ENCODE assay signal across 8 mouse cellular contexts in the genomic region with DNA sequence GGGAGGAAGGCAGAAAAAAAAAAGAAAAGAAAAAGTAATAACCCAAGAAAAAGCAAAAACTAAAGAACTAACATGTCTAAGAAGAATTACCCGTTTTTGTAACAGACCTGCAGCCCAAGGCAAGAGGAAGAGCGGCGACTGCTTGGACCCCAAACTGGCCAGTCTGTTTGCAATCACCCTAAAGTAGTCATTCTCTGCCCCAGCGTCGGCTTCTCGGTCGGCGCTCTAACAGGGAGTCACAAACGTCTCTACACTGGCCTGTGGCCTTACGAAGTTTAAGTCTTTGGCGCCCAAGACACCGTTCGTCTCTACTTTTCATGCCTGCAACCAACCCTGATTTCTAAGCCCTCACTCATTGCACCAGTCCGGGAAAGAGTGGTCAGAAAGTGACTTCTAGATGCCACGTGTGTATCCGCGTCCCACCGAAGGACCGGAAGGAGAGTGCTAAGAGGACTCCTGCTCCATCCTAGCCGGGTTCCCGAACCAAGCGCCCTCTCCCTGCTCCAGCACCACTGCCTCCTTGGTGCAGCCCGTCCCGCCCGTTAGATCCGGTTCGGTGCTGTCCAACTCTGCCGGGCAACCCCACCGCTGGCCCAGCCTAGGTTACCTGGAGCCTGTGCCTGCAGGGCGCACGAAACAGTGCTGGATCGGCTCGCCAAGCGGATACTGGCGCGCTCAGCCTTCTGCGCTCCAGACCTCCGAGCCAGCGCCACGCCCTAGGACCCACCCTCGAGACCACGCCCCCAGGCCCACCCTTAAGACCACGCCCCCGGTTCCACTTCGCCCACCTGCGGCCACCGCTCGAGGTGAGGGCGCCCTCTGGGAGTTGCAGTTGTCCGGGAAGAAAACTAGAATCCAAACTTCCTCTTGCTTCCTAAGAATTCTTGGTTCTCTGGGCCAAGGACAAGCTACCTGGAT. TPM values are rescaled to one million over a fixed set of nuclear protein-coding genes. Genes with fewer than 3 reads are reported as not detected.
DNase-seq lines count a peak whose midpoint lies in the region; ATAC-seq and TF ChIP-seq lines count a peak whose summit lies in the region.

No protein-coding gene starts in this region.

- H3K9ac ChIP-seq in ES-Bruce4 (ENCODE audit: low read depth, poor library complexity, severe bottlenecking) = peak overlapping the region; percentile 43

- H3K4me3 ChIP-seq in ES-Bruce4 (ENCODE audit: low read depth, low read length) = peak overlapping the region; percentile 95

- H3K9me3 ChIP-seq in ES-Bruce4 (replicated peaks; ENCODE audit: control insufficient read depth, insufficient read depth, low read length, poor library complexity, severe bottlenecking) = no peaks in the 10 kb centered on the region

- ATAC-seq in erythroid progenitor cell, adult 5-6 weeks (replicated peaks; ENCODE audit: low FRiP score, poor library complexity, severe bottlenecking) = peak; percentile 85
- ATAC-seq in megakaryocyte progenitor cell, adult 5-6 weeks (replicated peaks; ENCODE audit: poor library complexity) = peak; percentile 54

- DNase-seq in c-Kit-negative CD71-positive TER-119-positive erythroid progenitor cells, embryonic 14.5 days (ENCODE audit: low read depth, low spot score) = peak; percentile 66
- peak; percentile 51 for DNase-seq in heart, postnatal 25 days (ENCODE audit: low spot score)
- DNase-seq in kidney, postnatal 4 days = peak; percentile 90 to 93
- peak; percentile 86 to 94 for DNase-seq in spleen, adult 18-20 months
- no peak for DNase-seq in layer of hippocampus, postnatal 14 days (ENCODE audit: low spot score in 2 of 2)

- TF ChIP-seq CTCF in ES-Bruce4 (IDR thresholded peaks at IDR 0.05; ENCODE audit: low read depth, low read length) = peak; percentile 43

- H3K36me3 ChIP-seq in ES-Bruce4 (ENCODE audit: control insufficient read depth, insufficient read depth, low read length, poor library complexity, severe bottlenecking) = no peaks in the 10 kb centered on the region

- H3K27me3 ChIP-seq in ES-Bruce4 (ENCODE audit: control insufficient read depth, insufficient read depth, low read length, poor library complexity, severe bottlenecking) = no peaks in the 10 kb centered on the region

- peak; percentile 74 for TF ChIP-seq POLR2A in ES-Bruce4 (IDR thresholded peaks at IDR 0.05; ENCODE audit: insufficient read depth, low read length)

- intact Hi-C loops in heart, postnatal 25 days (cut with DNase I) = loop anchor here (2.0 to 10.0 kb wide), 2 partner anchors 131 to 193 kb away; no protein-coding TSS in a partner anchor

- no peaks in the 10 kb centered on the region for H3K4me1 ChIP-seq in ES-Bruce4 (ENCODE audit: control insufficient read depth, insufficient read depth, low read length)

- H3K27ac ChIP-seq in ES-Bruce4 (ENCODE audit: insufficient read depth, low read length) = no peak overlapping the region

- TF ChIP-seq EP300 in ES-Bruce4 (IDR thresholded peaks at IDR 0.05; ENCODE audit: insufficient read depth, low read depth, low read length) = peak; percentile 31; the same call in 1 of the 2 replicates

RNA-seq across cellular contexts. Expression of gene Gcnt1, which starts 16.4 kb away (rescaled TPM):
- 24.0 and 27.3 TPM in 2 replicates for polyA plus RNA-seq in ES-Bruce4 (2011; ENCODE audit: insufficient read depth, insufficient read length, low read depth, missing spikeins)
- total RNA-seq in erythroid progenitor cell, adult 5-6 weeks (2015; ENCODE audit: low replicate concordance) = 132 TPM in 2 replicates
- 137 and 158 TPM in 2 replicates for total RNA-seq in erythroid progenitor cell, adult 5-6 weeks (2017; ENCODE audit: low replicate concordance)
- 10 to 100 TPM; 13.5 to 15.6 TPM for total RNA-seq in heart, postnatal 25 days (2021)
- 19.3 and 21.9 TPM in 2 replicates for total RNA-seq in megakaryocyte progenitor cell, adult 5-6 weeks (2015)
- total RNA-seq in megakaryocyte progenitor cell, adult 5-6 weeks (2017) = 25.9 and 26.1 TPM in 2 replicates
- total RNA-seq in layer of hippocampus, postnatal 14 days (2021) = 1 to 10 TPM; 1.8 to 3.7 TPM

RNA-seq across cellular contexts. Expression of gene Rfk, which starts 37.6 kb away (rescaled TPM):
- 38.6 and 52.9 TPM in 2 replicates for polyA plus RNA-seq in ES-Bruce4 (2011; ENCODE audit: insufficient read depth, insufficient read length, low read depth, missing spikeins)
- total RNA-seq in erythroid progenitor cell, adult 5-6 weeks (2015; ENCODE audit: low replicate concordance) = 32.3 and 39.6 TPM in 2 replicates
- 18.0 and 18.3 TPM in 2 replicates for total RNA-seq in erythroid progenitor cell, adult 5-6 weeks (2017; ENCODE audit: low replicate concordance)
- 10 to 100 TPM; 62.4 to 64.7 TPM for total RNA-seq in heart, postnatal 25 days (2021)
- 74.3 and 75.3 TPM in 2 replicates for total RNA-seq in megakaryocyte progenitor cell, adult 5-6 weeks (2015)
- 26.6 and 26.9 TPM in 2 replicates for total RNA-seq in megakaryocyte progenitor cell, adult 5-6 weeks (2017)
- total RNA-seq in layer of hippocampus, postnatal 14 days (2021) = 10 to 100 TPM; 58.2 to 61.4 TPM

Comparison
In these comparisons a context has a peak if more than half of its experiments do, and no peak if none do; other contexts are left out.
1. DNase-seq: peak in c-Kit-negative CD71-positive TER-119-positive erythroid progenitor cells, embryonic 14.5 days (single experiment), heart, postnatal 25 days (single experiment), kidney, postnatal 4 days (2 of 2) and spleen, adult 18-20 months (2 of 2); none in layer of hippocampus, postnatal 14 days (0 of 2).
2. RNA of gene Gcnt1, which starts 16.4 kb away (total RNA-seq): 132 to 158 TPM in erythroid progenitor cell, adult 5-6 weeks; 19.3 to 26.1 TPM in megakaryocyte progenitor cell, adult 5-6 weeks, 13.5 to 15.6 TPM in heart, postnatal 25 days and 1.8 to 3.7 TPM in layer of hippocampus, postnatal 14 days; every median in the first group is over 4 times any median in the second.